Comparison of ENCODE assay signal across 9 mouse cellular contexts in the genomic region with DNA sequence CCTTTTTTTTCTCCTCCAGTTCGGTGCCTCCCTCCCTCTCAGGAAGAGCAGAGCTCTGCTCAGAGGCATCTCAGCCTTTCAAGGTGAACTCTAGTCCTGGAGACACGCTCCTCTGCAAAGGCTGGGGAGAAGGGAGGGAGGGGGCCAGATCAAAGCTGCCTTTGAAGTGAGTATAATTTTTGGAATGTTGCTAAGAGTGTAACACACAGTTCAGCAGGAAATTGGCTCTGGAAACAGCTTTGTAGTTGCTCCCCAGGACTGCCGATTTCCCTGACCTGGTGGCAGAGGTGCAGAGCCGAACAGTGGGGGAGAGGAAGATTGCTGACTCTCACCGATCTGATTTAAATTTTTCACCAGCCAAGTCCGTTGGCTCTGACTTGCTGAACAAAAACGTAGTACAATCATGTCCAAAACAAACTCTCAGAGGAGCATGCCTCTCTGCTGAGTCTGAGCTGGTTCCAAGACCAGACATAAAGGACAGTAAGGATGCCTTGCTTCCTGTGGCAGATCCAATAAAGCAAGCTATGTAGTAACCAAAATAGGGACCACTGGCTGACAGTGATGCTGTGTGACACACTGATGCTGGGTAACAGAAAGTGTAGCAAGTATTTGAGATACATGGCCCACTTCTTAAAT.
A peak's percentile ranks its signal among the peaks of the same experiment; 100 is the strongest.
DNase-seq lines count a peak whose midpoint lies in the region; ATAC-seq and TF ChIP-seq lines count a peak whose summit lies in the region.
"Had no signal": no experiment of that assay in that cellular context is flagged by ENCODE, and none has a peak within 500 bp of the region (broad histone marks: within the 10 kb centered on the region; RNA-seq: fewer than 3 reads in every experiment).

No protein-coding gene starts in this region.

- intact Hi-C loops in left cerebral cortex, postnatal 14 days (cut with DNase I) = no loop called here

- WGBS in embryonic facial prominence, embryonic 14.5 days = 10% methylated on average over 7 of the region's 7 CpGs
- 0% methylated on average over 7 of the region's 7 CpGs for WGBS in limb, embryonic 14.5 days
- 9% methylated on average over 7 of the region's 7 CpGs for WGBS in intestine, embryonic 16.5 days

- no peaks in the 10 kb centered on the region for H3K27me3 ChIP-seq in embryonic facial prominence, embryonic 14.5 days (replicated peaks; ENCODE audit: control insufficient read depth, insufficient read depth, low read length)
- no peaks in the 10 kb centered on the region for H3K27me3 ChIP-seq in limb, embryonic 14.5 days (ENCODE audit: control insufficient read depth, insufficient read depth, low read length)
- H3K27me3 ChIP-seq in intestine, embryonic 16.5 days (replicated peaks; ENCODE audit: control insufficient read depth, insufficient read depth, low read length) = no peaks in the 10 kb centered on the region
- H3K27me3 ChIP-seq: liver, embryonic 15.5 days had no signal

- H3K9ac ChIP-seq in embryonic facial prominence, embryonic 14.5 days (ENCODE audit: low read depth, low read length) = no peak overlapping the region
- H3K9ac ChIP-seq in limb, embryonic 14.5 days (ENCODE audit: low read depth, low read length, severe bottlenecking) = peak overlapping the region; percentile 9; the same call in 1 of the 2 replicates
- no peak overlapping the region for H3K9ac ChIP-seq in intestine, embryonic 16.5 days (ENCODE audit: low read depth, low read length)
- H3K9ac ChIP-seq: liver, embryonic 15.5 days had no signal

- no peaks in the 10 kb centered on the region for H3K36me3 ChIP-seq in embryonic facial prominence, embryonic 14.5 days (ENCODE audit: control insufficient read depth, insufficient read depth, low read length)
- no peaks in the 10 kb centered on the region for H3K36me3 ChIP-seq in limb, embryonic 14.5 days (ENCODE audit: control insufficient read depth, insufficient read depth, low read length)
- H3K36me3 ChIP-seq in intestine, embryonic 16.5 days (ENCODE audit: control insufficient read depth, insufficient read depth, low read length) = no peaks in the 10 kb centered on the region
- H3K36me3 ChIP-seq: liver, embryonic 15.5 days had no signal

- ATAC-seq in frontal cortex, adult (ENCODE audit: low TSS enrichment) = 0 out of 2 replicates have a peak, but pooled peaks have one; percentile 9
- ATAC-seq in embryonic facial prominence, embryonic 14.5 days (ENCODE audit: low read depth) = 0 out of 2 replicates have a peak, but pooled peaks have one; percentile 18
- ATAC-seq in limb, embryonic 14.5 days (ENCODE audit: low FRiP score, low read depth) = no peak
- no peak for ATAC-seq in intestine, embryonic 16.5 days

- DNase-seq in frontal cortex, postnatal 10 days (ENCODE audit: low spot score in 2 of 2) = no peak
- DNase-seq in adrenal gland, adult 2 months = peak; percentile 62
- peak; percentile 49 for DNase-seq in embryonic facial prominence, embryonic 14.5 days (ENCODE audit: low spot score)
- no peak for DNase-seq in limb, embryonic 14.5 days (ENCODE audit: low spot score)
- DNase-seq in left cerebral cortex, postnatal 14 days (ENCODE audit: low spot score in 2 of 2) = no peak
- DNase-seq in layer of hippocampus, adult 9-10 months (ENCODE audit: low spot score) = no peak

- peaks cover 19% of the 10 kb centered on the region; the same call in 1 of the 2 replicates for H3K4me1 ChIP-seq in embryonic facial prominence, embryonic 14.5 days (ENCODE audit: control insufficient read depth, insufficient read depth, low read length)
- H3K4me1 ChIP-seq in limb, embryonic 14.5 days (ENCODE audit: control insufficient read depth, insufficient read depth, low read length) = peaks cover 6% of the 10 kb centered on the region; the same call in 1 of the 2 replicates
- H3K4me1 ChIP-seq in intestine, embryonic 16.5 days (ENCODE audit: control insufficient read depth, insufficient read depth, low read length) = no peaks in the 10 kb centered on the region
- H3K4me1 ChIP-seq: liver, embryonic 15.5 days had no signal

- peak overlapping the region; percentile 16; the same call in 1 of the 2 replicates for H3K4me2 ChIP-seq in embryonic facial prominence, embryonic 14.5 days (ENCODE audit: low read depth, low read length)
- H3K4me2 ChIP-seq in limb, embryonic 14.5 days (replicated peaks; ENCODE audit: low read depth, low read length, severe bottlenecking) = 0 out of 2 replicates have a peak overlapping the region, but pooled peaks have one; percentile 13
- H3K4me2 ChIP-seq in intestine, embryonic 16.5 days (ENCODE audit: low read depth, low read length) = no peak overlapping the region
- H3K4me2 ChIP-seq: liver, embryonic 15.5 days had no signal

- no peaks in the 10 kb centered on the region for H3K9me3 ChIP-seq in embryonic facial prominence, embryonic 14.5 days (ENCODE audit: control insufficient read depth, low read length)
- no peaks in the 10 kb centered on the region for H3K9me3 ChIP-seq in limb, embryonic 14.5 days (ENCODE audit: control insufficient read depth, low read length)
- no peaks in the 10 kb centered on the region for H3K9me3 ChIP-seq in intestine, embryonic 16.5 days (ENCODE audit: control insufficient read depth, low read length)
- H3K9me3 ChIP-seq: liver, embryonic 15.5 days had no signal

- H3K4me3 ChIP-seq in embryonic facial prominence, embryonic 14.5 days (ENCODE audit: low read depth, low read length) = no peak overlapping the region
- H3K4me3 ChIP-seq in limb, embryonic 14.5 days (replicated peaks; ENCODE audit: low read length) = no peak overlapping the region
- H3K4me3 ChIP-seq in intestine, embryonic 16.5 days (ENCODE audit: low read length) = no peak overlapping the region
- H3K4me3 ChIP-seq: liver, embryonic 15.5 days had no signal

- 0 out of 2 replicates have a peak overlapping the region, but pooled peaks have one; percentile 4 for H3K27ac ChIP-seq in embryonic facial prominence, embryonic 14.5 days (replicated peaks; ENCODE audit: low read depth, low read length)
- H3K27ac ChIP-seq in limb, embryonic 14.5 days (replicated peaks; ENCODE audit: low read depth, low read length) = no peak overlapping the region
- no peak overlapping the region for H3K27ac ChIP-seq in intestine, embryonic 16.5 days (ENCODE audit: low read length)
- H3K27ac ChIP-seq: liver, embryonic 15.5 days had no signal

- no peak for TF ChIP-seq POLR2A in limb, embryonic 14.5 days (IDR thresholded peaks at IDR 0.05; ENCODE audit: borderline replicate concordance, extremely low read depth, insufficient read depth, insufficient read length)

Comparison
In these comparisons a context has a peak if more than half of its experiments do, and no peak if none do; other contexts are left out.
1. ATAC-seq: peak in frontal cortex, adult (single experiment) and embryonic facial prominence, embryonic 14.5 days (single experiment); none in limb, embryonic 14.5 days (single experiment) and intestine, embryonic 16.5 days (single experiment).
2. DNase-seq: peak in adrenal gland, adult 2 months (single experiment) and embryonic facial prominence, embryonic 14.5 days (single experiment); none in frontal cortex, postnatal 10 days (0 of 2), limb, embryonic 14.5 days (single experiment), left cerebral cortex, postnatal 14 days (0 of 2) and layer of hippocampus, adult 9-10 months (single experiment).